Mouse (Mus musculus) intestine, embryonic 16.5 days (tissue): ENCODE results near the gene Znrd1. TPM values are rescaled to one million over a fixed set of nuclear protein-coding genes. Genes with fewer than 3 reads are reported as not detected.
"Not testable (repeated sequence)": the region's sequence is repeated elsewhere in the genome, so short reads cannot be mapped to it uniquely, and the experiment has no call there.

Experiments used
- ATAC-seq: fragments of 200-750 bp; cut with Nextera tagmentation; 2 replicates; pipeline ENCODE4 v1.8.0; 2017; ENCODE audit warnings: moderate TSS enrichment, moderate library complexity
- H3K27ac ChIP-seq: fragments of 300-500 bp; sonication (generic); 2 replicates; pipeline ENCODE4 v1.5.1; 2014; ENCODE audit warnings: mild to moderate bottlenecking, low read length
- H3K27me3 ChIP-seq: fragments of 300-500 bp; sonication (generic); replicated peaks from 2 replicates; pipeline ENCODE4 v1.6.1; 2014; ENCODE audit warnings: low read length, control low read depth, mixed read lengths; ENCODE audit not compliant: control insufficient read depth, insufficient read depth
- H3K36me3 ChIP-seq: fragments of 300-500 bp; sonication (generic); 2 replicates; pipeline ENCODE4 v1.6.1; 2014; ENCODE audit warnings: low read length, control low read depth; ENCODE audit not compliant: control insufficient read depth, insufficient read depth
- H3K4me1 ChIP-seq: fragments of 300-500 bp; sonication (generic); 2 replicates; pipeline ENCODE4 v1.6.1; 2014; ENCODE audit warnings: low read length, control low read depth, mixed read lengths; ENCODE audit not compliant: control insufficient read depth, insufficient read depth
- H3K4me2 ChIP-seq: fragments of 300-500 bp; sonication (generic); 2 replicates; pipeline ENCODE4 v1.6.1; 2014; ENCODE audit warnings: low read depth, low read length, control low read depth
- H3K4me3 ChIP-seq: fragments of 300-500 bp; sonication (generic); 2 replicates; pipeline ENCODE4 v1.5.1; 2014; ENCODE audit warnings: mild to moderate bottlenecking, low read length
- H3K9ac ChIP-seq: fragments of 300-500 bp; sonication (generic); 2 replicates; pipeline ENCODE4 v1.6.1; 2014; ENCODE audit warnings: low read depth, low read length
- H3K9me3 ChIP-seq: fragments of 300-500 bp; sonication (generic); 2 replicates; pipeline ENCODE4 v1.6.1; 2016; ENCODE audit warnings: low read length, control low read depth; ENCODE audit not compliant: control insufficient read depth
- WGBS: fragments of 180-500 bp; shearing (Covaris S2); extraction: QIAGEN DNeasy Blood & Tissue Kit; methylation state at CpG from one replicate; pipeline ENCODE4 v1.1.7; 2014; 5-methylcytosine and 5-hydroxymethylcytosine counted together
- polyA plus RNA-seq: library from polyadenylated mRNA; unstranded; fragments of >200 nt; fragmentation: Nextera tagmentation; extraction: Ambion mirVana; gene quantifications from 2 replicates; pipeline ENCODE4 v1.2.1, GENCODE M21; 2015

The Znrd1 gene
- polyA plus RNA-seq, 1 experiment from 2014 or later, result 72.2 TPM

- H3K4me2 ChIP-seq, result no peak overlapping the region
- no peaks in the 10 kb centered on the region for H3K9me3 ChIP-seq
- no peaks in the 10 kb centered on the region for H3K36me3 ChIP-seq
- H3K9ac ChIP-seq, result no peak overlapping the region
- no peak overlapping the region for H3K4me3 ChIP-seq
- no peak for ATAC-seq
- H3K27me3 ChIP-seq, result peaks cover 2% of the 10 kb centered on the region; the same call in 1 of the 2 replicates
- no peaks in the 10 kb centered on the region for H3K4me1 ChIP-seq
- no peak overlapping the region for H3K27ac ChIP-seq
- WGBS, result 86% methylated on average over 4 of the region's 4 CpGs
These were observed 35.5 kb upstream of the Znrd1 start for GRCm38 (mm10) chr17:36993770-36994325.

- Histone ChIP-seq H3K27me3 (peaks cover 14% of the 10 kb centered on the region; the same call in 1 of the 2 replicates), H3K27ac (no peak overlapping the region), H3K9ac (no peak overlapping the region), H3K4me3 (no peak overlapping the region), H3K4me2 (no peak overlapping the region), H3K4me1 (no peaks in the 10 kb centered on the region), H3K36me3 (no peaks in the 10 kb centered on the region), H3K9me3 (no peaks in the 10 kb centered on the region)
- WGBS, result 71% methylated on average over 3 of the region's 3 CpGs
- ATAC-seq, result no peak
These were observed 34.2 kb upstream of the Znrd1 start for GRCm38 (mm10) chr17:36992336-36993104.

GRCm38 (mm10) chr17:36990630-36991029 is 32.3 kb upstream of the Znrd1 start:
- not testable (repeated sequence) for H3K4me1 ChIP-seq, H3K4me2 ChIP-seq, H3K9me3 ChIP-seq, H3K9ac ChIP-seq, ATAC-seq, H3K27ac ChIP-seq, H3K36me3 ChIP-seq, H3K4me3 ChIP-seq
- WGBS, result 93% methylated on average over 6 of the region's 6 CpGs
- peaks cover 17% of the 10 kb centered on the region; the same call in 1 of the 2 replicates for H3K27me3 ChIP-seq

- peak within 1 kb of the TSS; percentile 26 for H3K4me3 ChIP-seq
- H3K27me3 ChIP-seq, result peaks cover 17% of the 10 kb centered on the region; the same call in 1 of the 2 replicates
- peak within 1 kb of the TSS; percentile 50 for H3K4me2 ChIP-seq
- H3K4me1 ChIP-seq, result no peaks in the 10 kb centered on the region
- H3K27ac ChIP-seq, result no peak within 1 kb of the TSS
- no peak for ATAC-seq
- H3K36me3 ChIP-seq, result no peaks in the 10 kb centered on the region
- H3K9ac ChIP-seq, result 0 out of 2 replicates have a peak within 1 kb of the TSS, but pooled peaks have one; percentile 48
- WGBS, result 26% methylated on average over 5 of the region's 5 CpGs
- no peaks in the 10 kb centered on the region for H3K9me3 ChIP-seq
These were observed 31.1 kb upstream of the Znrd1 start, which contains the start of gene H2-M5 for GRCm38 (mm10) chr17:36989437-36989836. Gene H2-M5, minus strand, starts transcription at chr17:36989537.

- Histone ChIP-seq H3K4me2 (peak overlapping the region; percentile 50), H3K27ac (no peak overlapping the region), H3K4me3 (peak overlapping the region; percentile 26), H3K9ac (0 out of 2 replicates have a peak overlapping the region, but pooled peaks have one; percentile 48), H3K4me1 (no peaks in the 10 kb centered on the region), H3K9me3 (no peaks in the 10 kb centered on the region), H3K27me3 (peaks cover 17% of the 10 kb centered on the region; the same call in 1 of the 2 replicates), H3K36me3 (no peaks in the 10 kb centered on the region)
- ATAC-seq, result peak; percentile 58
- WGBS, result 7% methylated on average over 24 of the region's 24 CpGs
These were observed 30.1 kb upstream of the Znrd1 start for GRCm38 (mm10) chr17:36988475-36988874.

- ATAC-seq, result peak; percentile 53
- WGBS, result 38% methylated on average over 5 of the region's 5 CpGs
- H3K27me3 ChIP-seq, result peaks cover 3% of the 10 kb centered on the region; the same call in 1 of the 2 replicates
- H3K36me3 ChIP-seq, result no peaks in the 10 kb centered on the region
- H3K4me1 ChIP-seq, result peaks cover 14% of the 10 kb centered on the region; the same call in 1 of the 2 replicates
- no peak overlapping the region for H3K9ac ChIP-seq
- peak overlapping the region; percentile 53; the same call in 1 of the 2 replicates for H3K4me2 ChIP-seq
- H3K27ac ChIP-seq, result no peak overlapping the region
- H3K4me3 ChIP-seq, result no peak overlapping the region
- no peaks in the 10 kb centered on the region for H3K9me3 ChIP-seq
These were observed 24.1 kb upstream of the Znrd1 start for GRCm38 (mm10) chr17:36982253-36983155.

- H3K4me3 ChIP-seq, result peak overlapping the region; percentile 30
- no peaks in the 10 kb centered on the region for H3K27me3 ChIP-seq
- H3K9me3 ChIP-seq, result no peaks in the 10 kb centered on the region
- 9% methylated on average over 4 of the region's 4 CpGs for WGBS
- peak; percentile 45; the same call in 1 of the 2 replicates for ATAC-seq
- no peak overlapping the region; the same call in 1 of the 2 replicates for H3K9ac ChIP-seq
- H3K27ac ChIP-seq, result no peak overlapping the region
- H3K36me3 ChIP-seq, result no peaks in the 10 kb centered on the region
- peaks cover 14% of the 10 kb centered on the region; the same call in 1 of the 2 replicates for H3K4me1 ChIP-seq
- peak overlapping the region; percentile 53 for H3K4me2 ChIP-seq
These were observed 23.5 kb upstream of the Znrd1 start for GRCm38 (mm10) chr17:36981845-36982244.

- WGBS, result 10% methylated on average over 18 of the region's 18 CpGs
- Histone ChIP-seq H3K27ac (no peak within 1 kb of the TSS), H3K9ac (no peak within 1 kb of the TSS; the same call in 1 of the 2 replicates), H3K4me2 (peak within 1 kb of the TSS; percentile 53), H3K27me3 (no peaks in the 10 kb centered on the region), H3K4me1 (peaks cover 14% of the 10 kb centered on the region; the same call in 1 of the 2 replicates), H3K9me3 (no peaks in the 10 kb centered on the region), H3K4me3 (peak within 1 kb of the TSS; percentile 30), H3K36me3 (no peaks in the 10 kb centered on the region)
- ATAC-seq, result peak; percentile 66
These were observed 23.0 kb upstream of the Znrd1 start, which contains the start of gene 2410137M14Rik for GRCm38 (mm10) chr17:36981221-36981813. Gene 2410137M14Rik, minus strand, starts transcription at chr17:36981237.
